Mouse (Mus musculus): ENCODE measurements around the gene 2810004N23Rik.

2810004N23Rik gene

GRCm38 (mm10) chr8:124790676-124791075, 72.2 kb downstream of the 2810004N23Rik start:
- no peak for DNase-seq (ENCODE audit: low spot score in 2 of 2)
